Mouse (Mus musculus) common myeloid progenitor, adult 5-6 weeks (primary cell): ENCODE measurements at regions not wholly inside any gene's neighbourhood (a gene's known extent, or its start where the extent isn't known, plus 50 kb on each side); places are given as distances from the start of the nearest gene placed in this dataset.

ENCODE experiments used
- ATAC-seq: replicated peaks from 2 replicates; pipeline ENCODE4 v1.8.0; 2016; ENCODE audit warnings: low read depth, mild to moderate bottlenecking, moderate TSS enrichment, inconsistent platforms; ENCODE audit not compliant: poor library complexity, severe bottlenecking

DNA sequence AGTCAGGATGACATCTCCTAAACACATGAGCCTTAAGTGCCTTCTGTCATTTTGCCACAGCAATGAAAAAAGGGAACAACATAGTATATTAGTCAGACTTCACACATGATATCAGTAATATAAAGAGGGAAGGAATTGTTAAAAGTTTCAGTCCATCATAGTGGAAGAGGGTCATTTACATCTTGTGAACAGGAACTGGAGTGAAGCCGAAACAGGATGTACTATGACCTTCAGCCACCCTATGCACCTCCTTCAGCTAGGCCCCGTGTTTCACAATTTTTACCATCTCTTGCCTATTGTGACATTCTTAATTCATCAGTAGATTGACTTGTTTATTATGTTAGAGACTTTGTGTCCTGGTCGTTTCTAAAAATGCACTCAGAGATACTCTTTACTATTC, 59.8 kb upstream of the St3gal5 start:
- ATAC-seq: peak; percentile 88

DNA sequence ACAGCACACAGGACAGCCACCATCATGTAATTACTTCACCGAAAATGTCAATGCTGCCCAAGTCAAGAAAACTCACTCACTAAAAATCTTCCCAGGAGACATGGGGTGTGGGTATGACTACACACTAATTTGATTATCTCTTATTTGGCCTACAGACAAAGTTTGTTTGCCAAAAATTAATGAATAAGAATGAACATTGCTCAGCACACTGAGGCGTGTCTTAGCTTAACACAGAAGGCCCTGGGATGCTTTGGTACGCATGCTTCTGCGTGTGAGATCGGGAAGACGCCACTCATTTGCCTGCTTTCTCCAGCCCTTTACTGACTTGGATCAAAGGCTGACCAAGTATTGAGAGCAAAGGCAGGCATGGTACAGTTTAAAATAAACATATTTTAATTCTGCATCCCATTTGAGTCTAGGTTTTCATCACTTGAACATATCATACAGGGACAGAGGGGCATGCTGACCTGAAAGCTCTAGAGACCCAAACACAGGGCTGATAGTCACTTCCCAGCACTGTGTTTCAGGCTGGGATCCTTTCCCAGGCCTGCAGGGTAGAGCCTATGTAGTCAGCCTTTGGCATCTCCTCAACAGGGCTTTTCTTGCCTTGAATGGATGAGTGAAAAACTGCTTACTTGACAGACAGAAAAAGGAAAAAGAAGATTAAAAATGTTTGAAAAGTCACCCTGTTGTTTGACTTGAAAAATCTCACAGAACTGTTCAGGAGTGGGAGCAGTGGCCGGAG, 53.3 kb upstream of the St3gal5 start:
- ATAC-seq: no peak
